Mouse (Mus musculus) testis, adult 2 months (tissue): ENCODE data around the gene Sap30bp. TPM values are rescaled to one million over a fixed set of nuclear protein-coding genes. Genes with fewer than 3 reads are reported as not detected.
A peak's percentile ranks its signal among the peaks of the same experiment; 100 is the strongest.

Source experiments
- H3K27ac ChIP-seq: fragments of 200-500 bp; 2 replicates; pipeline ENCODE4 v1.5.1; 2012; ENCODE audit warnings: low read depth, low read length; ENCODE audit not compliant: control insufficient read depth, insufficient read depth
- H3K27me3 ChIP-seq: fragments of 200-500 bp; 2 replicates; pipeline ENCODE4 v1.6.1; 2012; ENCODE audit warnings: mild to moderate bottlenecking, low read length, moderate library complexity; ENCODE audit not compliant: control insufficient read depth, insufficient read depth
- H3K36me3 ChIP-seq: fragments of 200-500 bp; 2 replicates; pipeline ENCODE4 v1.6.1; 2012; ENCODE audit warnings: mild to moderate bottlenecking, low read length; ENCODE audit not compliant: control insufficient read depth, insufficient read depth
- H3K4me1 ChIP-seq: fragments of 200-500 bp; 2 replicates; pipeline ENCODE4 v1.6.1; 2012; ENCODE audit warnings: low read length; ENCODE audit not compliant: control insufficient read depth, insufficient read depth
- H3K4me3 ChIP-seq: fragments of 200-500 bp; 2 replicates; pipeline ENCODE4 v1.5.1; 2012; ENCODE audit warnings: low read depth, mild to moderate bottlenecking, low read length, moderate library complexity, mixed read lengths; ENCODE audit not compliant: control insufficient read depth
- CTCF ChIP-seq: fragments of 200-500 bp; IDR thresholded peaks from 2 replicates; pipeline ENCODE4 v1.5.1; 2012; ENCODE audit warnings: low read depth, mild to moderate bottlenecking, inconsistent platforms, low read length, moderate library complexity; ENCODE audit not compliant: control insufficient read depth, insufficient read depth, insufficient replicate concordance
- POLR2A ChIP-seq: fragments of 200-500 bp; IDR thresholded peaks from 2 replicates; pipeline ENCODE4 v1.6.1; 2012; ENCODE audit warnings: low read depth, mild to moderate bottlenecking, inconsistent platforms, low read length, moderate library complexity; ENCODE audit not compliant: control insufficient read depth
- polyA plus RNA-seq: library from polyadenylated mRNA; depleted of rRNA; stranded (reverse); fragments of >200 nt; gene quantifications from 2 replicates; pipeline ENCODE4 v1.2.3, GENCODE M21; 2012; rRNA removed

The Sap30bp gene
- polyA plus RNA-seq, 1 experiment: 20.2 TPM

DNA sequence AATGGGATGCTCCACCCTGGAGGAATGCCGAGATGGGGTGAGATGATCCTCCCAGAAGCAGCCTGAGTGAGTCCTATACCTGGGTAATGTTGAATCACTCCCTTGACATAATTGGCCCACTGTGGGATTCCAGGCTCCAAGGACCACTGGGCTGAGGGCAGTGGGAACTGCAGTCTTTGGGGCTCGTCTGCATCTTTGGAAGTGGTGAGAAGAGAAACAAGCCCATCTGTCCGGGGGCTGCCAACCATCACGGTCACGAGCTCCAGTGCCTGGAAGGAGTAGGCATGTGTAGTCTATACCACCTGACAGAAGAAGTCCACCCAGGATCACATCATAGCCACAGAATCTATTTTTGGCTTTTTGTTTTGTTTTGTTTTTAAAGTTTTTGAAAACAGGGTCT lies 77.9 kb downstream of the Sap30bp start:
- H3K27me3 ChIP-seq: no peaks in the 10 kb centered on the region
- H3K27ac ChIP-seq: no peak overlapping the region
- H3K4me1 ChIP-seq: peaks cover 12% of the 10 kb centered on the region
- H3K36me3 ChIP-seq: no peaks in the 10 kb centered on the region
- no peak overlapping the region for H3K4me3 ChIP-seq
- TF ChIP-seq CTCF: no peak
- TF ChIP-seq POLR2A: no peak

DNA sequence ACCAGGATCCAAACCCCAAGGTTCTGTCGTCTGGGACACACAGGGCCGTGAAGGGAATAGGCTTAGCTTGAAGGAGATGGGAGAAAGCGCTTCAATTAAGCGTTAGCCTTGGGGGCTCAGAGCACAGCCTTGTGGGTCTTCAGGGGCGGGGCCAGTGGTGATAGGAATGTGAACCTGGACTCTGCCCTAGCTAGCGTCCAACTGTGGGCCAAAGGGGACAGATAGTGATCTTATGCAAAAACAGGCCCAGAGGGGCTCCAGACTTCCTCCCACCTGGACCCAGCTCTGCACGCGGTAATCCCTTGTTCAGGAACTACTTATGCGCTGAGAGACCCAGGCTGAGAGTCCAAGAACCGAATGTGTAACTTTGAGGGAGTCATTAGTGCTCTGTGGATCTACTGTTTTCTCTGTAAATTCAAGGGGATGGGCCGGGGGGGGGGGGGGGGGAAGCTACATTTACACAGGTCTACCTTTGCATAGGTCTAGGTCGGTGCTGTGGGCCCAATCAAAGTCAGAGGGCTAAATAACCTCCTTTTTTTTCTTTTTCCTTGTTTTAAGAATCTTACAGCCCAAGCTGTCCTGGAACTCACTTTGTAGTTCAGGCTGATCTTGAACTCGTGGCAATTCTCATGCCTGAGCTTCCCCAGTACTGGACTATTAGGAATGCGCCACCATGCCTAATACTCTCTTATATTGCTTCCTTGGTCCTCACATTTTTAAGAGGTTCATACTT lies 78.6 kb downstream of the Sap30bp start:
- TF ChIP-seq POLR2A (no peak), CTCF (no peak)
- H3K4me1 ChIP-seq: peaks cover 12% of the 10 kb centered on the region

DNA sequence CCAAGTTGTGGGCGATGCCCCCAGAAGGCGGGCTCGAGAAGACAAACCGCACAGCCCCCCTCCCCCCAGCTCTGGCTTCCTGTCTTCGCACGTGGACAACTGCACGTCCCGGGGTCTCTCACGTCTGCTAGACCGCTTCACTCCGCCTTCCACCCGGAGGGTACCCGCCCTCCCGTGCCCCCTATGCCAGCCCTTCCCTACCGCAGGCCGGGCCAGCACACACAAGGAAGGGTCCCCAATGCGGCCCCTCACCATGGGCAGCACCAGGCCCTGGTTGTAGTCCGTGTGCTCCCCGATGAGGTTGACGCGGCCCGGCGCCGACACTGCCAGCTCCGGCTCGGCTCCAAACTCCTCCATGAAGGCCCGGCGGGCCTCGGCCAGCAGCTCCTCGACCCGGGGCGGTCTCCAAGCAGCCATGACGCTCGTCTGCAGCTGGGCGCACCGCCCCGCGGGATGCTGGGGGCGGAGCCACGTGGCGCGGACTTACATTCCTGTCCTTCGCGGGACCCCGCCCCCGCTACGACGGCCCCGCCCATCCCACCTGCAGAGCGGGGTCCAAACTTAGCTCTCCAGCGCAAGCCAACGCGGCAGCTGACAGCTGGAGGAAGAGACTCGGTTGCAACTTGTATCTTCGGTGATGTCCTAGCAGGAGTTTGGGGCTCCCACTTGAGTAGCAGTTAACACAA lies 79.3 kb downstream of the Sap30bp start, which contains the start of gene Galk1:
Galk1 (minus strand) TSS at position 458 of the 686 bp plus-strand sequence.
- Histone ChIP-seq H3K27me3 (no peaks in the 10 kb centered on the region), H3K4me3 (peak within 1 kb of the TSS; percentile 77), H3K4me1 (peaks cover 12% of the 10 kb centered on the region), H3K27ac (no peak within 1 kb of the TSS), H3K36me3 (no peaks in the 10 kb centered on the region)
- TF ChIP-seq POLR2A (peak; percentile 40; the same call in 1 of the 2 replicates), CTCF (no peak)

More for the DNA sequence above, 78.6 kb downstream of the Sap30bp start:
- Histone ChIP-seq H3K27ac (no peak overlapping the region), H3K27me3 (no peaks in the 10 kb centered on the region), H3K36me3 (no peaks in the 10 kb centered on the region), H3K4me3 (peak overlapping the region; percentile 77)

DNA sequence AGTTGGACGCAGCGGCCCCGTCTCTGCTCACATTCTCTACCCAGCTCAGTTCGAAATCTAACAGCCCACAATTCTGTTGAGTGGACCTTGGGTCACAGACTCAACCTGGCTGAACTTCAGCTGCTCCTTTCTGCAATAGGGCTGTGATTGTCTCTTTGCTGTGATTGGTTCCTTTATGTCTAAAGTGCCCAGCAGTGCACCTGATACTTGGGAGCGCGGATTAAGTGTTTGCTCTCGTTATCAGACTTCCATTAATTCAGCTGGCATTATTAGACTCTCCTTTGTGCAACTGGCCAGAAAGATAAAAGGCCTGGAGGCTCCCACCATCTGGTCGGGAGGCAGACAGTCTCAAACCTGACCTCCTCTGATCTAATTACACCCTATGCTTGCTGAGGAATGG lies 81.7 kb downstream of the Sap30bp start:
- H3K36me3 ChIP-seq: no peaks in the 10 kb centered on the region
- H3K27ac ChIP-seq: no peak overlapping the region

More for the DNA sequence above, 81.7 kb downstream of the Sap30bp start:
- no peaks in the 10 kb centered on the region for H3K27me3 ChIP-seq
- H3K4me1 ChIP-seq: peaks cover 12% of the 10 kb centered on the region
- TF ChIP-seq CTCF (no peak), POLR2A (no peak)
- H3K4me3 ChIP-seq: no peak overlapping the region

Other genes with a start within 250 kb of the Sap30bp start
- gene Grb2, start 224.7 kb upstream of the Sap30bp start, polyA plus RNA-seq: 7.7 TPM in 2 replicates
- 80.1 and 91.5 TPM in 2 replicates for gene Tmem94, start 167.8 kb upstream of the Sap30bp start, polyA plus RNA-seq
- gene Caskin2, start 119.6 kb upstream of the Sap30bp start, polyA plus RNA-seq: 7.6 and 8.6 TPM in 2 replicates
- gene Tsen54, start 118.6 kb upstream of the Sap30bp start, polyA plus RNA-seq: 12.9 and 14.7 TPM in 2 replicates
- 3.1 and 9.0 TPM in 2 replicates for gene Llgl2, start 109.2 kb upstream of the Sap30bp start, polyA plus RNA-seq
- gene Myo15b, start 74.9 kb upstream of the Sap30bp start, polyA plus RNA-seq: 11.7 and 12.1 TPM in 2 replicates
- gene Smim5, start 33.3 kb upstream of the Sap30bp start, polyA plus RNA-seq: 0.72 TPM in 1 of 2 replicates, not detected in the other
- gene Smim6, start 21.3 kb upstream of the Sap30bp start, polyA plus RNA-seq: 17.6 and 20.7 TPM in 2 replicates
- 30.3 and 33.1 TPM in 2 replicates for gene Recql5, start 195 bp downstream of the Sap30bp start, polyA plus RNA-seq
- 0.44 and 0.76 TPM in 2 replicates for gene Itgb4, start 41.4 kb downstream of the Sap30bp start, polyA plus RNA-seq
- 27.8 and 30.3 TPM in 2 replicates for gene Galk1, start 79.4 kb downstream of the Sap30bp start, polyA plus RNA-seq
- gene H3f3b, start 94.7 kb downstream of the Sap30bp start, polyA plus RNA-seq: 276 and 330 TPM in 2 replicates
- gene Unk, start 97.0 kb downstream of the Sap30bp start, polyA plus RNA-seq: 21.3 and 21.5 TPM in 2 replicates
- 3.4 and 3.8 TPM in 2 replicates for gene Unc13d, start 144.7 kb downstream of the Sap30bp start, polyA plus RNA-seq
- 253 and 269 TPM in 2 replicates for gene Wbp2, start 153.7 kb downstream of the Sap30bp start, polyA plus RNA-seq
- 6.6 and 8.3 TPM in 2 replicates for gene Trim47, start 193.9 kb downstream of the Sap30bp start, polyA plus RNA-seq
- 0.57 and 0.63 TPM in 2 replicates for gene Trim65, start 197.8 kb downstream of the Sap30bp start, polyA plus RNA-seq
- 51.3 and 54.5 TPM in 2 replicates for gene Mrpl38, start 205.6 kb downstream of the Sap30bp start, polyA plus RNA-seq
- 48.2 and 55.9 TPM in 2 replicates for gene Fbf1, start 234.9 kb downstream of the Sap30bp start, polyA plus RNA-seq